Mouse (Mus musculus) limb, embryonic 11.5 days (tissue): ENCODE data around the gene Zfp120. TPM values are rescaled to one million over a fixed set of nuclear protein-coding genes. Genes with fewer than 3 reads are reported as not detected.
A peak's percentile ranks its signal among the peaks of the same experiment; 100 is the strongest.
"Not testable (repeated sequence)": the region's sequence is repeated elsewhere in the genome, so short reads cannot be mapped to it uniquely, and the experiment has no call there.

ENCODE experiments used
- ATAC-seq: fragments of 200-750 bp; cut with Nextera tagmentation; 2 replicates; pipeline ENCODE4 v1.8.0; 2017; ENCODE audit warnings: low read depth; ENCODE audit not compliant: insufficient number of reproducible peaks, low FRiP score, low TSS enrichment
- DNase-seq: peaks from one replicate; pipeline ENCODE4 v3.0.0-alpha.2; 2015; ENCODE audit warnings: low spot score
- H3K27ac ChIP-seq: fragments of 300-500 bp; sonication (generic); replicated peaks from 2 replicates; pipeline ENCODE4 v1.5.1; 2014; ENCODE audit warnings: low read depth, mild to moderate bottlenecking, low read length
- H3K27me3 ChIP-seq: fragments of 300-500 bp; sonication (generic); 2 replicates; pipeline ENCODE4 v1.6.1; 2014; ENCODE audit warnings: mild to moderate bottlenecking, low read length, mixed read lengths; ENCODE audit not compliant: control insufficient read depth, insufficient read depth
- H3K36me3 ChIP-seq: fragments of 300-500 bp; sonication (generic); 2 replicates; pipeline ENCODE4 v1.6.1; 2014; ENCODE audit warnings: mild to moderate bottlenecking, low read length, moderate library complexity, mixed read lengths; ENCODE audit not compliant: control insufficient read depth, insufficient read depth
- H3K4me1 ChIP-seq: fragments of 300-500 bp; sonication (generic); 2 replicates; pipeline ENCODE4 v1.6.1; 2014; ENCODE audit warnings: low read length, mixed read lengths; ENCODE audit not compliant: control insufficient read depth, insufficient read depth
- H3K4me2 ChIP-seq: fragments of 300-500 bp; sonication (generic); 2 replicates; pipeline ENCODE4 v1.6.1; 2014; ENCODE audit warnings: low read depth, mild to moderate bottlenecking, moderate library complexity; ENCODE audit not compliant: severe bottlenecking
- H3K4me3 ChIP-seq: fragments of 300-500 bp; sonication (generic); 2 replicates; pipeline ENCODE4 v1.5.1; 2014; ENCODE audit warnings: low read depth, low read length
- H3K9ac ChIP-seq: fragments of 300-500 bp; sonication (generic); 2 replicates; pipeline ENCODE4 v1.6.1; 2014; ENCODE audit warnings: mild to moderate bottlenecking, low read length
- H3K9me3 ChIP-seq: fragments of 300-500 bp; sonication (generic); 2 replicates; pipeline ENCODE4 v1.6.1; 2016; ENCODE audit warnings: low read length; ENCODE audit not compliant: control insufficient read depth
- WGBS: fragments of 180-500 bp; shearing (Covaris S2); extraction: QIAGEN DNeasy Blood & Tissue Kit; methylation state at CpG from one replicate; pipeline ENCODE4 v1.1.7; 2014; 5-methylcytosine and 5-hydroxymethylcytosine counted together
- polyA plus RNA-seq: library from polyadenylated mRNA; unstranded; fragments of >200 nt; fragmentation: Nextera tagmentation; extraction: Ambion mirVana; gene quantifications from 2 replicates; pipeline ENCODE4 v1.2.1, GENCODE M21; 2014

Zfp120 gene
- 6.1 and 6.7 TPM in 2 replicates for polyA plus RNA-seq

- Histone ChIP-seq H3K4me2 (peak within 1 kb of the TSS; percentile 47), H3K9ac (peak within 1 kb of the TSS; percentile 75), H3K27me3 (no peaks in the 10 kb centered on the region), H3K9me3 (no peaks in the 10 kb centered on the region), H3K27ac (no peak within 1 kb of the TSS), H3K36me3 (no peaks in the 10 kb centered on the region), H3K4me1 (no peaks in the 10 kb centered on the region), H3K4me3 (peak within 1 kb of the TSS; percentile 73)
- under 1% methylated on average over 13 of the region's 13 CpGs for WGBS
- ATAC-seq = peak; percentile 100
- DNase-seq = peak; percentile 82
Measured at GRCm38 (mm10) chr2:150136435-150136897, at the start of gene Zfp120. Gene Zfp120, minus strand, starts transcription at chr2:150136708.

- not testable (repeated sequence) for DNase-seq, H3K27me3 ChIP-seq, H3K36me3 ChIP-seq, ATAC-seq, H3K27ac ChIP-seq, H3K4me1 ChIP-seq, H3K9me3 ChIP-seq, H3K9ac ChIP-seq, H3K4me3 ChIP-seq, H3K4me2 ChIP-seq
- WGBS = 81% methylated on average over 7 of the region's 7 CpGs
Measured at GRCm38 (mm10) chr2:150181570-150181999, 45.1 kb upstream of the Zfp120 start, which contains the start of gene Gm14139. Gene Gm14139, plus strand, starts transcription at chr2:150181755.

- not testable (repeated sequence) for H3K27ac ChIP-seq, ATAC-seq, H3K4me1 ChIP-seq, H3K36me3 ChIP-seq, H3K9ac ChIP-seq, H3K4me2 ChIP-seq, H3K9me3 ChIP-seq, H3K27me3 ChIP-seq, DNase-seq, H3K4me3 ChIP-seq
Measured at GRCm38 (mm10) chr2:150181046-150181445, 44.5 kb upstream of the Zfp120 start.

- ATAC-seq, DNase-seq, H3K9me3 ChIP-seq, H3K9ac ChIP-seq, H3K36me3 ChIP-seq, H3K4me2 ChIP-seq, H3K4me3 ChIP-seq, H3K27me3 ChIP-seq, H3K27ac ChIP-seq, H3K4me1 ChIP-seq: not testable (repeated sequence)
- 81% methylated on average over 4 of the region's 4 CpGs for WGBS
Measured at GRCm38 (mm10) chr2:150179579-150179978, 43.1 kb upstream of the Zfp120 start, which contains the start of gene Gm10770. Gene Gm10770, minus strand, starts transcription at chr2:150179679.

GRCm38 (mm10) chr2:150173833-150174232 lies 37.3 kb upstream of the Zfp120 start:
- DNase-seq = no peak
- Histone ChIP-seq H3K9me3 (no peaks in the 10 kb centered on the region), H3K4me2 (no peak overlapping the region), H3K36me3 (no peaks in the 10 kb centered on the region), H3K9ac (no peak overlapping the region), H3K4me1 (no peaks in the 10 kb centered on the region), H3K4me3 (no peak overlapping the region), H3K27ac (no peak overlapping the region), H3K27me3 (no peaks in the 10 kb centered on the region)
- no peak for ATAC-seq

- Histone ChIP-seq H3K36me3 (no peaks in the 10 kb centered on the region), H3K4me1 (no peaks in the 10 kb centered on the region), H3K9me3 (no peaks in the 10 kb centered on the region), H3K27ac (no peak overlapping the region), H3K27me3 (no peaks in the 10 kb centered on the region), H3K9ac (no peak overlapping the region), H3K4me3 (no peak overlapping the region), H3K4me2 (no peak overlapping the region)
- DNase-seq = no peak
- no peak for ATAC-seq
Measured at GRCm38 (mm10) chr2:150166703-150167102, 30.2 kb upstream of the Zfp120 start.

GRCm38 (mm10) chr2:150132773-150133172 lies 3.7 kb downstream of the Zfp120 start:
- Histone ChIP-seq H3K4me3 (no peak overlapping the region), H3K4me2 (no peak overlapping the region), H3K9ac (no peak overlapping the region), H3K36me3 (no peaks in the 10 kb centered on the region; the same call in 1 of the 2 replicates), H3K27ac (no peak overlapping the region), H3K27me3 (no peaks in the 10 kb centered on the region), H3K4me1 (no peaks in the 10 kb centered on the region), H3K9me3 (no peaks in the 10 kb centered on the region)
- 78% methylated on average over 2 of the region's 2 CpGs for WGBS
- ATAC-seq (no peak), DNase-seq (no peak)

- H3K27me3 ChIP-seq, H3K36me3 ChIP-seq, H3K4me2 ChIP-seq, H3K27ac ChIP-seq, H3K9ac ChIP-seq, DNase-seq, H3K4me1 ChIP-seq, H3K9me3 ChIP-seq, H3K4me3 ChIP-seq, ATAC-seq: not testable (repeated sequence)
- 75% methylated on average over 1 of the region's 1 CpGs for WGBS
Measured at GRCm38 (mm10) chr2:150132002-150132401, 4.5 kb downstream of the Zfp120 start.
